Mouse (Mus musculus): Measurements from ENCODE around the gene Nedd9. TPM values are rescaled to one million over a fixed set of nuclear protein-coding genes. Genes with fewer than 3 reads are reported as not detected.
"Not testable (repeated sequence)": the region's sequence is repeated elsewhere in the genome, so short reads cannot be mapped to it uniquely, and the experiment has no call there.

The Nedd9 gene
- total RNA-seq, 4 experiments from 2014 or later = 12.4 to 24.6 (median 17.0) TPM

DNA sequence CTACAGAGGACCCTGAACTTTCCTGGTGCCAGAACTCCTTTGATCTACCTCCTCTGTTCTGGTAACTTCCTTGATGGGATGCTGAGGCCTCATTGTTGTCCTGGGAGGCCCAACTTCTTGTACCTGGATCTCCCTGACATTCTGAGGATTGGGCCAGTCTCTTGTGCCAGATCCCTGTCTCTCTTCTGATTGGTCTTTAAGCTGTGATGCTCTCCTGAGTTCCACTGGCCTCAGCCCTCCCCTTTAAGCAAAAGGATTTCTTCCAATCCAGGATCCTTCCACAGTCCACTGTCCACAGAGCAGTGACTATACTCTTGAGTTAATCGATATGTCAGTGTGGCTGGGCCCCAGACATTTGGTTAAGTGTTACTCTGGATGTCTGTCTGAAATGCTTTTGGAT, 112.3 kb downstream of the Nedd9 start:
- no peak for DNase-seq (ENCODE audit: low spot score)

DNA sequence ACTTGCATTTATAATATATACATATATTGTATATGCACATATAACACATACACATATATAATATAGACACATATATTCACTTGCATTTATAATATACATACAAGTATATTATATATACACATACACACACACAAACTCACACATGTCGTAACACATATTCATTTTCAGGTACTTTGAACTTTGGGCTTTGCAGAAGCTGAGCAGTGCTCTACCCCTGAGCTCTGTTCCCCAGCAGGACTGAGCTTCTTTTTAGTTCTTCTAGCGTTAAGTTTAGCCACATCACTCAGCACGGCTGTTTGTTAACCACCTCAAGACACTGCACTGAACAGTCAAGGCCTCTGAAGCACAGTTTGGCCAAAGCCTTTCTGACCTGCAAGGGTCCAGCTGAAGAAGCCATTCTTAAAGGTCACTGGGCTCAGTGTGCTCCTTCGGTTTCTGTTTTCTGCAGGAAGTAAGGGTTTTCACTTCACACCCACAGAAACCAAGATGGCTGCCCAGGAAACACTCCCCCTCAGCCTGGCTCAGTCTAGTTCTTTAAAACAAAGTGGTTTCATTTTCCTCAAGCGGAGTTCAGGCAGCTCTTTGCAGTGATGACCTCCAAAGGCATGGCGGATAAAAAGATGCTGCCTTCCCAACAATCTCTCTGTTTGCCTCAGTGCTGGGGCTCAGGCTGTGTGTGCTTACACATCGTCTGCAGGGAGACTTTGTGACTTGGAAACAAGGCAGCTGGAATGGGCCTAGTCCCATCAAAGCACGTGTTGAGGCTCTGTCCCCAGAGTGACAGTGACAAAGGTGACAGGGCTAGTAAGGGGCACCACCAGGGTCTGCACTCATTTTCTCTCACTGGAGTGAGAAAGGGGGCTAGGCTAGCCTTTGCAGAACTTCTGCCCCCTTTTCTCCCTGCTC, 114.4 kb downstream of the Nedd9 start:
- peak; percentile 50 for DNase-seq (ENCODE audit: low spot score)

DNA sequence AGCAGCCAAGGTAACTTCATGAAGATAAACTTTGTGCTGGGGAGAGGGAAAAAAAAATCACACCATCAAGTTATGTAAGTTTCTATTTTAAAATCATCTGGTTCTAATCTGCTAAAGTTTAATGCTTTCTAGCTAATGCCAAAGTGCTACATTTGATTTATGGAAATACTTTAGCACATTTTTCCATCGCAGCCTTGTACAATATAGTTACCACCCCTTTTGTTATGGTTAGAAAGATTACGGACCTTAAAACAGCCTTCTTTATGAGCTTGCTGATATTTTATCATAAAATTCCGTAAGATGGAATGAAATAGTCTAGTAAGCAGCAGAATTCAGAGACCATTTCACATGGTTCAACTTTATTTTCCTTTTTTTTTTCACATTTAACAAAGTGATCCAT, 115.6 kb downstream of the Nedd9 start:
- no peak for DNase-seq (ENCODE audit: low spot score)

DNA sequence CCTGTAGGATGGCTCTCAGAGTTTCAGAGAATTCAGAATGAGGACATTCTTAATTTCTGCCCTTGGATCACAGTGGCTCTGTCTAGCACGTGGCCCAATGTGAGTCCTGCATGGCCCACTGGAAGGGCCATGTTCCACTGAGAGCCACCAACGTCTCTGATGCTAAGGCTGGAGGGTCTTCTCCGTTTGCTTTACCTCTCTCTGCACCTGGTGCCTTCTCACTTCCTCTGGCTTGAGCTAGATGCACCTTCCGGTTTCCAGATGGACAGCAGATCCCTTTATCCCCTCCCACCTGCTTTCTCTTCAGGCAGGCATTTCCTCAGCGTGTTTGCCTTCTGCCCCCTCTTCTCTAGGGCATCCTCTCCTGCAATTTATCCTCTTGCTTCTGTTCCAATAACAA, 118.5 kb downstream of the Nedd9 start:
- DNase-seq (ENCODE audit: low spot score) = no peak

DNA sequence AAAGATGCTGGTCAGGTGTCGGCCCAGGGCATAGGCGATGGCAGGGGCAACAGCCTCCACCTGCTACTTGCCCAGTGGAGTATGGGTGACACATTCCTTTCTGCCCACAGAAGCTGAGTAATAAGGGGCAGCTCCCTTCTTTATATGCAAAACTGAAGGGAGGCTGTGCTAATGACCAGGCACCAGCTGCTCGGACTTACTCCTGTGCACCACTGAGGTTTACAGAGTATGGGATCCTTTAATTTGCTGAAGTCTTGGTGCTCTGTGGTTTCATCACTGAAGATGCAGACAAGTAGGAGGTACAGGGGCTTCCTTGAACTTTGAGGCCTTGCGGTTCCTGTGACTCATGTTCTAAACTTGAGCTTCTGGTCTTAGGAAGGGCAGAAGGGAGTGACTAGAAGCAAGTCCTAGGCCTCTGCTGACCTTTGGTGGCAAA, 120.0 kb downstream of the Nedd9 start:
- no peak for DNase-seq (ENCODE audit: low spot score)

DNA sequence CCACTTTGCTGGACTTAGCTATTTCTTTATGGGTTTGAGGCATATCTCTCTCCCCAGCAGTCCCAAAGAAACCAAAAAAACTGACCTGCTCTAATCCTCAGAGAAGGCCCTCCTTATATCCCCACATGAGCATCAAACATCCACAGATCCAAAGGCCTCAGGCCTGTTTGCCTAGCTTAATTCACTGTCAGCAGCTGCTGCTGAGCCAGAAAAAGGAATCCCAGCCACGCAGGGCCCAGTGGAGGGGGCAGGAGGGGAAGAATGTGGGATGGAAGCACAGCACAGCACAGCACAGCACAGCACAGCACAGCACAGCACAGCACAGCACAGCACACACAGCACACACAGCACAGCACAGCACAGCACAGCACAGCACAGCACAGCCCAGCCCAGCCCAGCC, 120.6 kb downstream of the Nedd9 start:
- not testable (repeated sequence) for DNase-seq (ENCODE audit: low spot score)

DNA sequence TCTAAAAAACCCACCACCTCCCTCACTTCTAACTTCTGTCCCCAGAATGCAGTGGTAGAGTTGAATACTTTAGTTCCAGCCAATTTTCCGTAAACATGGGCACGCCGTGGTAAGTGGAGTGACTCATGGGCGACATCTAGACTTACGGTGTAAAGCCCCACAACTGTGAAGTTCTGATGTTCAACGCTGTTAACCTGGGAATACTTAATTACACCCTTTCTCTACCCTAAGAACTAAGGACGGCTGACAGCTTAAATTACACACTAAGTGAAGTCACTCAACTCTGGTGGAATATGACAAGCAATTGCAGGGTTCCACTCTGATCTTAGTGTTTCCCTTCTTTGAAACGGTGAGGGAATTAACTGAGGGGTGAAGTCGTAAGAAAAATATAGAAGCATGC, 122.9 kb downstream of the Nedd9 start:
- DNase-seq (ENCODE audit: low spot score) = no peak

DNA sequence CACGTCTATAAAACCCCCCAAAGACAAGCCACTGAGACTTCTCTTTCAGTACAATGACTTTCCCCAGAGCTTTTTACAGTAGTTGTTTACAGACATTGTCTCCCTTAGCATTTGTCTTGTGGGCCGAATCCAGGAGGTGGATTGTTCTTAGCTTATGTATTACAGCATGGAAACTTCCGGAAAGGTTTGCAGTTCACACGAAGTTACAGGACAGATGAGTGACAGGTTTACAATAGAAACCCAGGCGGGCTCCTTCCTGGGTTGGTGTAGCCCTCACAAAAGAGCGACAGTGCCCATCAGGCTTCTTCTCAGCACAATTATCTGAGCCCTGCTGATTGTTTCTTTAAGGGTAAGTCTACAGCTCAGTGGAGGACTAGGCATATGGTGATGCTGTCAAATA, 124.3 kb downstream of the Nedd9 start:
- no peak for DNase-seq (ENCODE audit: low spot score)

DNA sequence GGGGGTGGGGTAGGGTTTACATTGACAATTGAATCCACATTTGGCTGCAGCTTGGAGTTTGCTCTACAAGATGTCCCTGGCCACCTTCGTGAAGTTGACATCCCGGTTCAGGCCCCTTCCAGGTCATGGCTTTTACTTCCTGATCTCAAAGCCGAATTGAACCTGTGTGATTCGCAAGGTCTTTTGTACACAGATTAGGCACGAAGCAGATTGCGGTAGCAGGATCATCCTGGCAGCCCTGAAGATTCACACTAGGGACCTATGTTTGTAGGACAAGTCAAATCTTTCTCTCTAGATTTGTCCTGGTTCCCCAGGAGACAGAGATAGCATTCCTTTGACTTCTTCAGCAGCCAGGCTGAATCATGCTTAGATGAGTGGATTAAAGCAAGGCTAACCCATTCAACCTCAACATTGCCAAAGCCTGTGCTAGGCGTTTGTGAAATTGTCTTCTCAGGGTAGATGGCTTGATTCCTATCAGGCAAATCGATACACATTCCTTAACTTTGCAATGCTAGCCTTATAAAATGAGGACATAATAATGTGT, 126.8 kb downstream of the Nedd9 start:
- DNase-seq (ENCODE audit: low spot score) = no peak

DNA sequence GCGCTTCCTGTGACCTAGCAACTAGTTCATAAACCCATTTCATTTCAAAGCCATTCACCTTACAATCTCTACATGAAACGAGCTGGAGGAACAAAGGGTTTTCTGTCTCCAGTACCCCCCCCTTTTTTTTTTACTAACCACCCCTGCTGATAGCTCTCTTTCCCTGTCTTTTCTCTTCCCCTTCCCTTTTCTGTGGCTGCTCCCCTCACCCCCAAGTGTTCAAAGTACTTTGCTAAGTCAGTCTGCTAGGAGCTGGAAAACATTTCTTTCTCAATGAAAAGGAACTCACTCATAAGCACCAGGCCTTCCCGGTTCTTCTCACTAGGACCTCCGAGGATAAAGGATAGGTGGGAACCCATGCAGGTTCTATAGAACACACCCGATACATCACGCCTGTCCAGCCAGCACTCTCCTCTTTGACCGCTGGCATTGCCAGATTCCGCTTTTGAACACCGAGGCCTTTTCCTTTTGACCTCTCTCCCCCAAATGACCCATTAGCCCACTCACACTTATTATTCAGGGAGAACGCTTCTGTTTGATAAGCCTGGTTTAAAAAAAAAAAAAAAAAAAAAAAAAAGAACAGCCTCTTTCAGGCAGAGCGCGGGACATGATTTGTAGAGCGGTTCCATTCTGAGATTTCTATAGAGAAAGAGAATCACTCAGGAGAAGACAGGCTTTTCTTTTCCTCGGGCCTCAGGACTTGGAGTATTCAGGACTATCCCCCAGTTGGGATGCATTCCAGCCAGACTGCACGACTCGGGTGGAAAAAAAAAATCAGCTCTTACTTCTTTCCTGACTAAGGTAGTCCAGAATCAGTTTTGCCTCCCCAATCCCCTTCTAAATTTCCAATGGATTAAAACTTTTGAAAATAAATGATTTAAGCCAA, 127.6 kb downstream of the Nedd9 start:
- DNase-seq (ENCODE audit: low spot score) = no peak

DNA sequence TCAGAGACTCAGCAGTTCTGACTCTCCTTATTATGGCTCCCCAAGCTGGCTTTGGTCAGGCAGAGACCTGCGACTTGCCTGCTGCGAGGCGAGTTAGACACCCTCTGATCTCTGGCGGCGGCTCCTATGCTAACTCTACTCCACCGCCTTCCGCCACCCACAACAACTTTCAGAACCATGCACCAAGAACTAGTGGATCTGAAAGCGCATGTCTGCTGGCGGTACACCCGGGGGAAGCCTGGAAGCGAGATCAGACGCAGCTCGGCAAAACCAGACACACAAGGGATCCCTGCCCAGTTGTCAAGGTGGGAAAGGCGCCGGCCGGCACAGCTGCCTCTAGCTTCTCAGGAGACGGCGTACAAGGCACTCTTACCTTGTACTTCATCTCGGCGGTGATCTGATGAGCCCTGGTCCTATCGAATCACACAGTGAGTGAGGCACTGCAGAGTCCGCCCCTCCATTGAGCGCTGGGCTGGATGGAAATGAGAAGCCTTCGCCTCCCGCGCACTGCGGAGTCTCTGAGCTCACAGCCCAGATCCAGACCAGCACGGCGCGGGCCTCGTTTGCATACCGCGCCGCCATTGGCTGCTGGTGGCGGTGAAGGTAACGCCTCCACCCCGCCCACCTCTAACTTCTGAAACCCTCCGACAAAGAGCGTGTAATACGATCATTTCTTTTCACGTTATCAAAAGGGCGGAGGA, 128.5 kb downstream of the Nedd9 start:
- peak; percentile 96 for DNase-seq (ENCODE audit: low spot score)

DNA sequence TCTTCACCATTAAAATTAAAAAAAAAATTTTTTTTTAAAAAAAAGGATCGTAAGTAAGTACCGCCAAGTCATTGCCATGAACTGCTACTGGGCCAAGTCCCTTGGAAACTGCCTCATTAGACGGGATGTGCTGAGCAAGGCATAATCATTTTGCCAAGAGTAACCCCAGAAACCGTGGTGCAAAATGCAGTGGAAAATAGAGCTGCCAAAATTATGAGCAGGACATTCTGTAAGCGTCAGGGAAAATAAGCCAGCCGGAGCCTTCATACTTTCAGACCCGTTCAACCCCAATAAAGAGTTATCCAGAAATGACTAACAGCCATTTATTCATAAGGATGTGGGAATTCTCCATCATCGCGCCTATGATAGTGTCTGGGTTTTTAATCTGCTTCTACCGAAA, 129.2 kb downstream of the Nedd9 start:
- no peak for DNase-seq (ENCODE audit: low spot score)

DNA sequence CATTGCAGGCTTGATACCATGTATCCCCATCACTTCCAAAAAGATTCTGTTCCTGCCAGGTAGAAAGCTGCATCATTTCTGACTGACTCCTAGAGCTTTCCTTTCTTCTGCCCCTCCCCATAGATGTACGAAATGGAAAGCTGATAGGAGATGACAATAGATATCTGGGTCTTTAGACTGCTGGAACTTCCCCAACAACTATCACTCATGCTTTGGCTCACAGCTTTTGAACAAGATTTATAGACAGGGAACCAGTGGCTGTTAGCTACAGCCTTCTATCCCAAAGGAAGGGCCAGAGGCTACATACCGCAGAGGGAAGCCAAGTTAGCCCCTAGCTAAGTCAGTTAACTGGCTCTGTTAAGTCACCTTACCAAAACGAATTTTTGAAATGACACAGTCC, 129.6 kb downstream of the Nedd9 start:
- no peak for DNase-seq (ENCODE audit: low spot score)

DNA sequence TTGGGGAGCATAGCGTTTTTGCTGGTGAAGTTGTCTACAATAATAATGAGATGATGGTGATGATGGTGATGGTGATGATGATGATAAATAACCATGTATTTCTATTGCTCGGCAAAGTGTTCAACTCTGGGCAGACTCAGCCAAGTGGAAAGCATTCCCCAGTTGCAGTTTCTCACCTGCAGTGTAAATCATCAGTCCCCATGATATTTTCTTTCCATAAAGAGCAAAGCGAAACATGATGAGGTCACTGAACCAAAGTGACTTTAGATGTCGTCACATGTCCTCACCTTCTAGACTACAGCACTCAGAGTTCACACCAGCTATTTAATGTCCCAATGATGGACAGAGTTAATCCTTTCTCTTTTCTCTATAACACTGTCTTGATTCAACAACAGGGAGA, 130.0 kb downstream of the Nedd9 start:
- DNase-seq (ENCODE audit: low spot score) = no peak

DNA sequence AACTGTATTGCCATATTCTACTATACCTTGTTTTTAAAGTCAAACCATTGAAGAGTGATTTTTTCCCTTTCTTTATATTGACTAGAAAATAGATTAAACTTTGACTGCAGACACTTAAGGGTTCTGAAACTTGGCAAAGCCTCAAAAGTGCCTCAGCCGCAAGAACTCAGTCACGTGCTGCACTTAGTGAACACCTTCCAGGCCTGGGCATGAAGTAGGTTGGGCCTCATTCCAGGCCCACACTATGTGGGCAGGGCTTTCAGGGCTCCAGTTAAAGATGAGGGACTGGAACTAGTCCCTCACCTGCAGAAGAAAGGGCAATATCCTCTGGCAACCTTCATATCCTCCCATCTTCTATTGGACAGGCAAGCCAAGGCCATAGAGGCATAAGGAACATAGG, 131.6 kb downstream of the Nedd9 start:
- no peak for DNase-seq (ENCODE audit: low spot score)

DNA sequence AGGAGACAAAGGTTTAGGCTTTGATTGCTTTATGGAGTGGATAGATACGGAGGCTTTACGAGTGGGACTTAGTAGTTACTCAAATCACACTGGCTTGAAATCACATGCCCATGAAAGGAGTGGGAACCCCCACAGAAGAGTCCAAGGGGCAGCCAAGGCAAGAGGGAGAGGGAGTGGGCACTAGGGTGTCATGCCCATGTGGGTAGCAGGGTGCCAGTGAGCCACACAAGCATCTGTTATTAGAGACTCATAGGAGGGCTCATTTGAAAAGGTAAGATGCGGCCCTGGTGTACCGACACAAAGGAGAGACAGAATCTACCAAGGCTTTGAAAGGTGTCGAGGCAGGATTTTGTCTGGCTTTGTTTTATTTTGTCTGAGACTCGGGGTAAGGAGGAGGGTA, 132.6 kb downstream of the Nedd9 start:
- DNase-seq (ENCODE audit: low spot score) = no peak

DNA sequence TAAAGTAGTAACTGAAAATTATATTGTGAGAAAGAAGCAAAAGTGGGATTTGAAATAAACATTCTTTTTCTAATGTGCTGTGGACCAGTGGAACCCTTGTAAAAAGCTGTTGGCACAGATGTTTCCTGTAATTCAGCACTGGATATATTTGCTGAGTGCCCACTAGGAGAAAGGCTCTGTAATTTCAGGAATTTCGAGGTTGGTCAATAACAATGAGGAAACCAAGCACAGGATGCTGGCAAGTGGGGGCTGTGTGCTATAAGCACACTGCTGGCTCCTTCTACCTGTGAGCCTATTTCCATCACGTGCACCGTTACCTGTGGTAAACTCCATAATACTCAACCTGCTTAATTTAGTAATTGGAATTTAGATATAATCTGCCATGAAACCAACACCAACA, 133.5 kb downstream of the Nedd9 start:
- DNase-seq (ENCODE audit: low spot score) = no peak

DNA sequence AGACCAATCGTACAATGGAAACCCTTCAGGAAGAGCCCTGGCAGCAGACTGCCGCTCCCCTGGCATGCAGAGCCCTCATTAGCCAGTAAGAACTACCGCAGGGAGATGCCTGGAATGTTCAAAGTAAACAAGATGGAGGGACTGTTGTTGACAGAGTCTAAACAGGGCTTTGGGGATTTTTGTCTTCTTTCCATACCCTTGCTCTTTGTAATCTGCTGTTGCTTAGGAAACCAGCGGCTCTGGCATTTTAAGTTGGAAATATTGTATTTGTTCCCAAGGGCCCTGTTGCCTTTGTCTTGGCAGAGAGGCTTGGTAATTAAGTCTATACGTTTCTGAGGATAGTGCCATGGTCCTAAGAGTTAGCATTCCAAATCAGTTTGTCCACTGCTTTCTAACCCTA, 134.8 kb downstream of the Nedd9 start:
- DNase-seq (ENCODE audit: low spot score) = no peak

DNA sequence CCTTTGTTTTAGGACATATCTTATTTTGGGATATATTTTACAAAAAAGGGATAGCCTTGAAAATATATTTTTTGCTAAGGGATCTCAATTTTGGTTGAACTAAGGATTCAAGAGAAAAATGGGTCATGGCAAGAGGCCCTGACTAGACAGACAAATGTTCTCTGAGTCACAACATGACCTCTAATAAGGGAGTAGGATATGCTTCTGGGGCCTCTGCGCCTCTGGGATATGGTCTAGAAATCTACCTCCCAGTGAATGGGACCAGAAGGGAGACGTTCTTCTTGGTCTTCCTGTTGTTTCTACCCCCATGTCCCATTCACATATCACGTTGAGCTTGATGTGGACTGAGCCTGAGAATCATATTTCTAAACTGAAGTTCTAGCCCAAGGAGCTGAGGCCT, 136.6 kb downstream of the Nedd9 start:
- DNase-seq (ENCODE audit: low spot score) = no peak

DNA sequence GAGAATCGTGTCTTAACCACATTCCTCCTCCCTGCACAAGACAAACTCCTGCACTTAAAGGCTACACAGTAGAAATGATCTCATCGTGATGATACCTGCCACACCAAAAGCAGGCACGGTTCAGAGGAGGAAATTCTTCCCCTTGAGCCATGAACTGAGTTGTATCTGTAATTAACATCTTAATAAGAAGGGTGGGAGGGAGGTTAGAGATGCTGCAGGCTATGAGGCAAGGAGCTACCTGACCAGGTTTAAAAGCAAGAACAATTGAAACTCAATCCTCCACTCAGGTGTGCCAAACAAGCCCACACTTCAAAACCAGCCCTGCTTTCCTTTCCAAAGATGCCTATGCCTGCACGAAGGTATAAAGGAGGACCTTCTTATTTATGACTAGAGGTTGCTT, 137.4 kb downstream of the Nedd9 start:
- no peak for DNase-seq (ENCODE audit: low spot score)

DNA sequence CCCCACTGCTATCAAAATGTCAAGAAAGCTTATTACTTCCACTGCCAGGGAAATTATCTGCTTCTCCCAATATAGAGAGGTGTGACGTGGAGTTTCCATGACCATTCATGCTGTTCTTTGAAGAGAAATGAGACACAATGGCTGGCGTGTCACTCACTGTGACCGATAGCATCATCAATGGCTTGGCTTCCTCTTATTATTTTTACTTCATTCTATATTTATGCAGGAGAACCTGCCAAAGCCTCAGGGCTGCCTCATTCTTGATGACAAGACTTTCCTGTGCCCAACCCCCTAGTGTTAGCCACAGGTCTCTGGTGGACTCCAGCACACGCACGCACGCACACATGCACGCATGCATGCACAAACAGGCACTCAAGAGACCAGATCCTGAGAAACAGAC, 141.4 kb downstream of the Nedd9 start:
- DNase-seq (ENCODE audit: low spot score) = peak; percentile 88

DNA sequence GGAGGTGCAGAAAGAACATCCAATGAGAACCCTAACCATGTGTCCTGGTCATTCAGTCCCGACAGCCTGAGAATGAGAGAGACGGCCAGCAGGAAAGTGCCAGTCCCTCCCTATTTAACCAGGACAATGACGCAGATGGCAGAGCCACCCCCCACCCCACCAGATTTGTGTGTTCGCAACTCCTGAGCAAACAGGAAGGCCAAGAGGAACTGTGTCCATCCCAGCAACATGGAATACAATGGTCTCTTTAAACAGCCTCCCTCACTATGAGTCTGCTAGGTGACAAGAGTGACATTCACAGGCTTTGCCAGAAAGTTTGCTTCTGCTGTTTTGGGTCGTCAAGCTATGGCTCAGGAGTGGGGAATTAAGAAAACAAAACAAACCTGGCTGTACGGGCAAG, 141.9 kb downstream of the Nedd9 start:
- no peak for DNase-seq (ENCODE audit: low spot score)
